Mouse (Mus musculus) liver, adult 2 months (tissue): Measurements from ENCODE around the gene Gsg1l. TPM values are rescaled to one million over a fixed set of nuclear protein-coding genes. Genes with fewer than 3 reads are reported as not detected.

ENCODE experiments used
- DNase-seq: peaks from one replicate; pipeline ENCODE4 v3.0.0-alpha.2; 2011; ENCODE audit warnings: low read depth, low spot score; ENCODE audit errors: extremely low read depth
- H3K27ac ChIP-seq: fragments of 200-500 bp; replicated peaks from 2 replicates; pipeline ENCODE4 v1.5.1; 2012; ENCODE audit warnings: low read depth, mild to moderate bottlenecking, control low read depth, inconsistent platforms, low read length; ENCODE audit not compliant: insufficient read depth
- H3K27me3 ChIP-seq: fragments of 200-500 bp; 2 replicates; pipeline ENCODE4 v1.6.1; 2012; ENCODE audit warnings: mild to moderate bottlenecking, moderate library complexity, low read length, inconsistent platforms; ENCODE audit not compliant: control insufficient read depth, insufficient read depth
- H3K36me3 ChIP-seq: fragments of 200-500 bp; 2 replicates; pipeline ENCODE4 v1.6.1; 2012; ENCODE audit warnings: low read length, inconsistent platforms; ENCODE audit not compliant: control insufficient read depth, insufficient read depth
- H3K4me1 ChIP-seq: fragments of 200-500 bp; 2 replicates; pipeline ENCODE4 v1.6.1; 2011; ENCODE audit warnings: low read length; ENCODE audit not compliant: control insufficient read depth, insufficient read depth
- H3K4me3 ChIP-seq: fragments of 200-500 bp; 2 replicates; pipeline ENCODE4 v1.5.1; 2011; ENCODE audit warnings: low read depth, mild to moderate bottlenecking, control low read depth, low read length, moderate library complexity; ENCODE audit not compliant: insufficient read depth
- H3K79me2 ChIP-seq: fragments of 200-500 bp; 2 replicates; pipeline ENCODE4 v1.6.1; 2012; ENCODE audit warnings: inconsistent platforms, mild to moderate bottlenecking, low read length, moderate library complexity; ENCODE audit not compliant: control insufficient read depth, insufficient read depth
- H3K9ac ChIP-seq: fragments of 200-500 bp; 2 replicates; pipeline ENCODE4 v1.6.1; 2012; ENCODE audit warnings: low read depth, mild to moderate bottlenecking, control low read depth, inconsistent platforms, low read length
- CTCF ChIP-seq: fragments of 200-500 bp; IDR thresholded peaks from 2 replicates; pipeline ENCODE4 v1.5.1; 2011; ENCODE audit warnings: low read depth, low read length, control low read depth
- POLR2A ChIP-seq: fragments of 200-500 bp; IDR thresholded peaks from 2 replicates; pipeline ENCODE4 v1.6.1; 2011; ENCODE audit warnings: low read length, control low read depth; ENCODE audit not compliant: insufficient read depth; ENCODE audit errors: extremely low read depth
- WGBS: fragments of 180-500 bp; shearing (Covaris S2); methylation state at CpG from one replicate; pipeline ENCODE4 v1.1.7; 2018; 5-methylcytosine and 5-hydroxymethylcytosine counted together
- polyA plus RNA-seq: library from polyadenylated mRNA; depleted of rRNA; stranded (reverse); fragments of >200 nt; gene quantifications from 2 replicates; pipeline ENCODE4 v1.2.3, GENCODE M21; 2012
- total RNA-seq: library from RNA; depleted of rRNA; stranded (reverse); fragments of >200 nt; gene quantifications from 2 replicates; pipeline ENCODE4 v1.2.3, GENCODE M21; 2014

The Gsg1l gene
- total and polyA plus RNA-seq, 2 experiments = 0.31 TPM; not detected in 1

- Histone ChIP-seq H3K79me2 (no peaks in the 10 kb centered on the region), H3K4me1 (no peaks in the 10 kb centered on the region), H3K27me3 (peaks cover 3% of the 10 kb centered on the region), H3K4me3 (no peak overlapping the region), H3K27ac (no peak overlapping the region), H3K36me3 (no peaks in the 10 kb centered on the region), H3K9ac (no peak overlapping the region)
- WGBS = 97% methylated on average over 1 of the region's 1 CpGs
- DNase-seq = no peak
- no peak for TF ChIP-seq POLR2A
- no peak for TF ChIP-seq CTCF
Measured at GRCm38 (mm10) chr7:126076935-126077334, 5.3 kb downstream of the Gsg1l start.

GRCm38 (mm10) chr7:126075058-126075457 lies 7.2 kb downstream of the Gsg1l start:
- DNase-seq = no peak
- Histone ChIP-seq H3K4me3 (no peak overlapping the region), H3K79me2 (no peaks in the 10 kb centered on the region), H3K27me3 (no peaks in the 10 kb centered on the region), H3K4me1 (no peaks in the 10 kb centered on the region), H3K36me3 (no peaks in the 10 kb centered on the region), H3K27ac (no peak overlapping the region), H3K9ac (no peak overlapping the region)
- WGBS = 50% methylated on average over 9 of the region's 9 CpGs
- TF ChIP-seq CTCF (no peak), POLR2A (no peak)

GRCm38 (mm10) chr7:126070321-126070720 lies 11.9 kb downstream of the Gsg1l start:
- Histone ChIP-seq H3K27me3 (peaks cover 2% of the 10 kb centered on the region; the same call in 1 of the 2 replicates), H3K4me3 (no peak overlapping the region), H3K4me1 (no peaks in the 10 kb centered on the region; the same call in 1 of the 2 replicates), H3K27ac (no peak overlapping the region), H3K36me3 (no peaks in the 10 kb centered on the region), H3K79me2 (no peaks in the 10 kb centered on the region), H3K9ac (no peak overlapping the region)
- no peak for DNase-seq
- 91% methylated on average over 4 of the region's 4 CpGs for WGBS
- TF ChIP-seq CTCF (no peak), POLR2A (no peak)

GRCm38 (mm10) chr7:126066777-126067176 lies 15.4 kb downstream of the Gsg1l start:
- H3K9ac ChIP-seq = no peak overlapping the region
- H3K27ac ChIP-seq = no peak overlapping the region
- no peak overlapping the region for H3K4me3 ChIP-seq
- no peak for DNase-seq
- TF ChIP-seq CTCF (no peak), POLR2A (no peak)
- H3K27me3 ChIP-seq = peaks cover 2% of the 10 kb centered on the region; the same call in 1 of the 2 replicates
- no peaks in the 10 kb centered on the region for H3K36me3 ChIP-seq
- no peaks in the 10 kb centered on the region; the same call in 1 of the 2 replicates for H3K4me1 ChIP-seq
- WGBS = 65% methylated on average over 14 of the region's 14 CpGs
- H3K79me2 ChIP-seq = no peaks in the 10 kb centered on the region

GRCm38 (mm10) chr7:126065243-126065876 lies 16.9 kb downstream of the Gsg1l start:
- peaks cover 2% of the 10 kb centered on the region; the same call in 1 of the 2 replicates for H3K27me3 ChIP-seq
- DNase-seq = no peak
- H3K36me3 ChIP-seq = no peaks in the 10 kb centered on the region
- no peak overlapping the region for H3K9ac ChIP-seq
- no peaks in the 10 kb centered on the region for H3K79me2 ChIP-seq
- no peak overlapping the region for H3K4me3 ChIP-seq
- TF ChIP-seq POLR2A (no peak), CTCF (no peak)
- H3K4me1 ChIP-seq = no peaks in the 10 kb centered on the region; the same call in 1 of the 2 replicates
- H3K27ac ChIP-seq = no peak overlapping the region
- 79% methylated on average over 5 of the region's 5 CpGs for WGBS

- H3K27ac ChIP-seq = no peak overlapping the region
- H3K27me3 ChIP-seq = peaks cover 2% of the 10 kb centered on the region; the same call in 1 of the 2 replicates
- WGBS = 83% methylated on average over 4 of the region's 4 CpGs
- H3K36me3 ChIP-seq = no peaks in the 10 kb centered on the region
- H3K4me1 ChIP-seq = no peaks in the 10 kb centered on the region; the same call in 1 of the 2 replicates
- H3K4me3 ChIP-seq = no peak overlapping the region
- no peak for DNase-seq
- TF ChIP-seq POLR2A (no peak), CTCF (no peak)
- H3K79me2 ChIP-seq = no peaks in the 10 kb centered on the region
- H3K9ac ChIP-seq = no peak overlapping the region
Measured at GRCm38 (mm10) chr7:126062228-126062627, 20.0 kb downstream of the Gsg1l start.
